Mouse (Mus musculus) left cerebral cortex, adult 9 months (tissue): Measurements from ENCODE around the gene Eci2.
"Not testable (repeated sequence)": the region's sequence is repeated elsewhere in the genome, so short reads cannot be mapped to it uniquely, and the experiment has no call there.

Experiments used
- DNase-seq, 2 experiments: peaks; one replicate each; pipeline ENCODE4 v3.0.0; 2022; ENCODE audit warnings: low spot score in 2 of 2

Eci2 gene

DNA sequence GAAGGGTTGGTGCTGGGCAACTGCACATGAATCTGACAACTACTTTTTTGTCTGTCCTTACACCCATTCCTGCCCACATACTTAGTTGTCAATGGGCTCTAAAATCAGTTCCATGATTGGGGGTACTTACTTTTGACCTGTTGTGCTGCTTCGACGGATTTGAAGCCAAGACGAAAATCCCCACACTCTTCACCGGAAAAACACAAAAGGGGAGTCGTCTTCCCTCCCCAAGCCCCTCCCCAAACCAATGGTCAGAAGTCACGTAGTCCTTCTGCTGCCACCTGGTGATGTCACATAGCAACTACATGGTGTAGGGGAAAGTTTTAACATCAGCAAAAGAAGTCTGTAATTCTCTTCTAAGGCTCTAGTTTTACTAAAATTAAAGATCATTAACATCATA is at the start of gene Eci2:
TSS of gene Eci2 (minus strand) at position 218 of the 400 bp plus-strand sequence.
- no peak for DNase-seq

DNA sequence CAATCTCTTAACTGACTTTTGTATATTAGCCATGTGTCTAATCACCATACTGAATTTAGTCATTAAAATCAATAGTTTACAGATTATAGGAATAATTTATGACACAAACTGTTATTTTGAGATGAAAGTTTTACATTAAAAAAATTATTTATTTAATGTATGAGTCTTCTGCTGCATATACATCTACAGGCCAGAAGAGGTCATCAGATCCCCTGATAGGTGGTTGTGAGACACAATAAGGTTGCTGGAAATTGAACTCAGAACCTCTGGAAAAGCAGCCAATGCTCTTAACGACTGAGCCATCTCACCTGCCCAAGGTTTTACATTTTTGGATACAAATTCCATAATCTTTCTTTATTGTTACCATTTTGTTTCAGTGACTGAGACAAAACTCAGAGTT is 48.0 kb upstream of the Eci2 start:
- DNase-seq: no peak

DNA sequence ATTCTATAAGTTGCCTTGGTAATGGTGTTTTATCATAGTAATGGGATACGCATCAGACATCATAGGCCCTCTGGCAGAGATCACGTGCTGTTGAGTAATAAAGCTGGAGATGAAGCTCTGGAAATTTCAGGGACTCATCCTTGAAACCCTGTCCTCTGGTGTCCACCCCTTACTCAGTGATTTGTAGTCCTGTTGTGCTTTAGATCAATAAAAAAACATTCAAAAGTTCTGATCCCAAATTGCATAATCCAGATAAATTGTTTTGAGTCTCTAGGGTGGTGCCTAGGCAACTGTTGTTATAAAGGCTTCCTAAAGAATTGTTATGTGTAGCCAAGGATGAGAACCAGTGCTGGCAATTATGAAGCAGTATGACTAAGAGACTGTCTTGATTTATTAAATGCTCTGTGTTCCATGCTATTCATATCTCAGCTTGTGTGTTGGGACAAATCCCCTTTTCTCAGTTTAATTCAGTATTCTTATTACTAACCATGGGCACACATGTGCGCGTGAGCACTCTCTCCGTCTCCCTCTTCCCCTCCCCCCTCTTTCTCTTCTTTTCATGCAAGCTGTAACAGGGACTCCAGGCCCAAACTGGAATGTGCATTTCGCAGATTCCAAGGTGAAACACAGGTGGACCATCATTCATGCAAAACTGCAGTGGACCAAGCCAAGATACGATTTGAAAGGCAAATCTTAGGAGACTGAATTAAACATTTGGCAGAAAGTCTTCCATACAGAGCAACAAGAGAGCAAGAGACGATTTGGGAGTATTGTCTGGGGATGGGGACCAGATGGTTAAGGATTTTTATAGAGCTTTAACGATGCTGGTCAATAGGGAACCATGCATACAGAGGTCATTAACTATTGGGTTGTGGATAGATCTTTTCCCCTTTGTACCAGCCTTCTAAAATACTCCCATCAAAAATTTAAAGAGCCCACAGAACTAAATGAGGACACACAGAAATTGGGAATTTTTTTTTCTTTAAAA is 43.9 kb upstream of the Eci2 start:
- DNase-seq: no peak

DNA sequence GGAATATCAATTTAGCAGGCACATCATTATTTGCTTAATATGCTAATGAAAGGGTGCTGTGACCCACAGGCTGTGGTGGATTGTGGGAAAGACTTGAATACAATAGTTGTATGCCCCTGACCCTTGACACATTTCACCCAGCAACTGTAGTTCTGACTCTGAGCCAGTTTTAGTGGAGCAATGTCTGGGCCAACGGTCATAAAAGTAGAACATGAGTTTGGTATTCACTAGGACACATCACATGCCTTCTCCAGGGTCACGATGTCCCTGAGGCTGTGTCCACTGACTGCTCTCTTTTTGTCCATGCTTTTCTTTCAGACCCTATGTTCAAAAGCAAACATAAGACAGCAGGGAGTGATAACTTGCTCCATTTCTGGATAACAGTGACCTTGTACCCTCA is 40.2 kb upstream of the Eci2 start:
- no peak for DNase-seq

DNA sequence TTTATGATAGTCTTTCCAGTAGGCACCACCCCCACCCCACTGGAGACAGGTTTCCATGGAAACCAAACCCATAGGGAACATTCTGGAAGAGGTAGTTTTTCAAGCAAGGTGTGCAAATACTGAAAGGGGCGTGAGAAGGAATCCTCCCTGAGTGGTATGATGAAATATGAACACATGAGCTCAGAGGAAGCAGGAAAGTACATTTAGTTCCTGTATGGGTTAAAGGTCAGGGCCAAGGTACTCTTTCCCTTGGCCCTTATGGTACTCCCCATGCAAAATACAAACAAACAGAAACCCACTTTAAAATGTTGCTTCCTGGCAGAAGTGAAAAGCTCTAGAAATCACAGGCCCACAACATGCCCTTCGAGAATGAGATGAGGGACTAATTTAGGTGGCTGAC is 39.1 kb upstream of the Eci2 start:
- no peak for DNase-seq

DNA sequence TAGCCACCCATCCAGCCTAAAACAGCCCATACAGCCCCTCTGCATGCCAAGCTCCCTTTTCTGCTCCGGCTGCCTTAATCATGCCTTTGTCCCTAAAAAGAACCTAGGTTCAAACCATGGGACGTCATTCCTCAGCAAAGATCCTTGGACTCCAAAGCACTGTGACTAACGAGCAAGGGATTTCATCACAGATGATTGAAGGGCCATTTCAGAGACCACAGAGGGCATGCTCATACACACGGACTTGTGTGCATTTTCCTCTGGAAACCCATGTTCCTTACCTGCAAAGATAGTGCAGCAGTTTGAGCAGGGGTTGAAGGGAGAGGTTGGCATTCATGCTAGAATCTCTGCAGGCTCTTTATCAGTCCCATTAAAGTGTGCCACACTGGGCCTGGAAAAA is 37.5 kb upstream of the Eci2 start:
- no peak for DNase-seq

DNA sequence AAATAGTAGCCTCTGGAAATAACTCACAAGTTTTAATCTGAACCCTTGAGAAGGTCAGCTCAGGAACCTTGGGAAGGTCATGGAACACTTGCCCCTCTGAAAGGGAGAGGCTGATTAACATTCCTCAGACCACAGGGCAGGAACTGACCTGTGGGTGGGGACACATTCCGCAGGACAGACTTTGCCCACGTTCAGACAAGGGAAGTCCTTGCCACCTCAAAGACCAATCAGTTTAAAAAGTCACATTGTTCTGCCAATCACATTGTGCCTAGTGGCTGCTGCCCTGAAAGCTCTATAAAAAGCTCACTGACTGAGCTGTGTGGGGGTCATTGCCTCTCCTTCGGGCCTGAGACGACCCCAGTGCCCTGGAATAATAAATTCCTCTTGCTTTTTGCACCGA is 31.2 kb upstream of the Eci2 start:
- no peak for DNase-seq

DNA sequence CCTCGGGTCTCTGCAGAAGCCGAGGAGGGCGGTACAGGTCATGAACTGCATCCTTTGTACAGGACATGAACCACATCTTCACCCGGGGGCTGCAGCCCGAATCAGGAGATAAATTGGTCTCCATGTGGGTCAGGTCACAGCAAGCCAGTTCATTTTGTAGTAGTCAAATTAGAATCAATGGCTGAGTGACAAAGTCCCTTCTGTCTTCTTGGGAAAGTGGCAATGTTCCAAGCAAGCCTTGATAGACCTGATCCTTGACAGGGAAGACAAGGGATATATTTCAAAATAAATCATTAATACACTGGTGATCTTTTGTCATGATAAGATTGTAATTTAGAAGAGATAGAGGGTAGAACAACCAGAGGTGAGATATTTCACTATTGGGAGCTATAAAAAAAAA is 9.6 kb upstream of the Eci2 start:
- no peak for DNase-seq

DNA sequence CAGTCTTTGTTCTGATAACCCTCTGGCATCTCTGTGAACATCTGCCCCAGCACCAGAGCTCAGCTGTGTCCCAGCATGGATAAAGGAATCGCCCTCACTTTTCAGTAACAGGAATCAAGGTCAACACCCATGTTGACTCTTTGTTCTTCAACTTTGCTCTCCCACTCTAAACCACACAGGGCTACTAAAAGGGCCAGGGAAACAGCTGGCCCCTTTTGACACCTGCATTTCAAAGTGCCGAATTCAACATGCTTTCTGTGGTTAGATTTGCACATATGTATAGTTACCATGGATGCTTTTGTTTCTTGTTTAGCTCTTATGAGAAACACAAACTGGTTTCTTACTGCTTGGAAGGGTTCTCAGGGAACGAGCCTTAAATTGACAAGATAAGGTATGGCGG is 8.8 kb upstream of the Eci2 start:
- no peak for DNase-seq

DNA sequence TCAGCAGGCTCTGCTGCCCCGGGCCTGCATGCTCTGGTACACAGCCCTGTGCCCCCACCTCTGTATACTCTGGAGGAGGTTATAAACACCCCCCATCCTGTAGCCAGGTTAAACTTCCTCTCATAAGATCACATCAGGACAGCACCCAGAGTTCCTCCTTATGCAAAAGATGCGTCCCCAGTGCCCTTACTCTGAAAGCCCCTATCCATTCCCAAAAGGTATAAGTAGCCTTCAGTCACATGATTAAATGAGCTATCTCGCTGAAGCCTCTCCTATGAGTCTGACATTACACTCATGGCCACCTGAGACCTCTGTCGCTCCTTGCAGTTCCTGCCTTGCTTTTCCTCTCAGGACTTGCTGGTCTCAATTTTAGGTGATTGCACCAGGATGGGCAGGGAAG is 6.7 kb upstream of the Eci2 start:
- no peak for DNase-seq

DNA sequence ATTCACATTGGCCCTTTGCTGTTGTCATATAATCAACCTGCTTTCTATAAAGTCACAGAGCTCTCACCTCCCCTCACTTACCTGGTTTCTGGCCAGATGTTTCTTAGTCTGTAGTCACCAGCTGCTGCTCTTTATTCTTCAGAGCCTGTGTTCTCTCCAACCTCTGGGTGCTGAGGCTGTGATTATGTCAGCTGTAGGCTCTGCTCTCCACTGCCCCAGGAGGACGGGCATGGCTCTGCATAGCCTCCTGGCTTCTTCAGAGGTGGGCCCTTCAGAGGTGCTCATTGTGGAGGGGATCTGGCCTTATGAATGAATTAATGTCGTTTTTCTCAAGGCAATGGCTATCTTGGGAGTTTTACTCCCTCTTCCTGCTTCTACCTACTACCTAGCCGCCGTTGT is 4.8 kb upstream of the Eci2 start:
- no peak for DNase-seq

DNA sequence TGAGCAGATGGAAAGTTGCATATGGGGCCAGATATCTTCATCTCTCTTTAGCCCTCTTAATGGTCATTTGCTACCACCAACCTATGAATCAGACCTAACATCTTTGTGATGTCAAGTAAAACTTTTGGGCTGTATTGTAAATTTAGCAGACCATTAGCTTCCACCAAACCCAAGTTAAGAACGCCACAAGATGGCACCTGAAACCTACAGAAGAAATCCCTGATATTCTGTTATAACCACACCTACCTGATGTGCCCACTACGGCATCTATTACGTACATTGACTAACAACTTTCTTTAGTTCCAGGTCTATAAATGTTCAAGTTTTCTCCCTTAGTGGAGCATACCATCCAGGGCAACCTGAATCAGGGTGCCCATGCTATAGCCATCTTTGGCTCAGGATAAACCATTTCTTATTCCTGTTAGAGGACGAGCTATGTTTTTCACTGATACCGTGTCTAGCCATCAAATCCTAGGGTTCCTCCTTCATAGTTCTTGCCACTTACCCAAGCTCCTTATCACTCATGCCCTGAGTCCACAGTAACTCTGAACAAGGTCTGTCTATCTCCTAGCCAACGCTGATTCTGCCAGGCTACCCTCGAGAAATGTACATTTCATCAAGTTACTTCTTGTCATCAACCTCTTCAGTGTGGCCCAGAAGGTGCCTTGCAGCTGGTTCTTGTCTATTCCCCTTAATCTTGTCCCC is 4.2 kb upstream of the Eci2 start:
- peak in 1 of 2 experiments; percentile 37 for DNase-seq

DNA sequence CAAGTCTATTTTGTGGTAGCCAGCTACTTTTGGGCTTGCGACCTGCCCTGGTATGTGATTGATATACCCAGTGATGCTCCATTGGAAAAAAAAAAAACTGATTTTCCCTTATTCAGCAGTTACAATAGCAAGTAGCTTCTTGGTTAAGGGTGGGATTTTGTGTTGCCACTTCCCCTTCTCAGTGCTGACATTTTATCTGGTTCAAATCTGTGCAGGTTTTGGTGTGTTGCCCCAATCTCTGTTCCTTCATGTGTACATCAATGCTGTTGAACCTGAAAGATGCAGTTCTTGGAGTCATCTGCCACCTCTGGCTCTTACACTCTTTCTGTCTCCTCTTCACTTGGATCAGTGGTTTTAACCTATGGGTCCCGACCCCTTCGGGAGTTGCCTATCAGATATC is 1.5 kb upstream of the Eci2 start:
- DNase-seq: no peak

DNA sequence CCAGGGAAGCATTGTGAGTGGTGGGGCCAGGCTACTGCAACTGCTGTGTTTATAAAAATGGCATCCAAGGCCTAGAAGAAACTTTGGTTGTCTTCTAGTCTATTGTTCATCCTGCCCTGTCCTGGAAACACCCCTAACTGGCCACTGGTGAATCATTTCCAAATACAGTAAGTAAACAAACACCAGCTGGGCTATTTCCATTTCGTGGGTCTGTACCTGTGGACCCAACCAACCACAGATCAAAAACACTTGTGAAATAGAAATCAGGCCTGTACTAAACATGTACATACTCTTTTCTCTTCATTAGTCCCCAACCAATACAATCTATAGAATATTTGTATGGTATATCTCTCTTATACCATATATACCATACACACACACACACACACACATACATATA is 3.5 kb downstream of the Eci2 start:
- not testable (repeated sequence) for DNase-seq

DNA sequence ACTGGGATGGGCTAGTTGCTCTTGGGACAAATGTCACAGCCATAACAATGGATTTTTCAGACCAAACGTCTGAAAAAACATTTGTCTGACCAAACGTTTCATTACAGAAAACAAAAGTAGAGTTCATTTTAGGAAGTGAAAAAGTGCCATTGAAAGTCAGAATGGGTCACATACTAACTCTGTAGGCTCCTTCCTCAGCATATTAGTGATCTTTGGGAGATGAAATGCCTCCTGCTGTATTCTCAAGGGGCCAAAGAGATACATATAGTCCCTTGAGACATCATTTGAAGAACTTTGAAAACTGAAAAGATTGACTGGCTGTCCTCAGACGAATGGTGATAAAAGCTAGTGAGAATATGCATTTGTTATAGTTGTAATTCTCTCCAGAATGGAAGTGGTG is 6.5 kb downstream of the Eci2 start:
- DNase-seq: no peak

DNA sequence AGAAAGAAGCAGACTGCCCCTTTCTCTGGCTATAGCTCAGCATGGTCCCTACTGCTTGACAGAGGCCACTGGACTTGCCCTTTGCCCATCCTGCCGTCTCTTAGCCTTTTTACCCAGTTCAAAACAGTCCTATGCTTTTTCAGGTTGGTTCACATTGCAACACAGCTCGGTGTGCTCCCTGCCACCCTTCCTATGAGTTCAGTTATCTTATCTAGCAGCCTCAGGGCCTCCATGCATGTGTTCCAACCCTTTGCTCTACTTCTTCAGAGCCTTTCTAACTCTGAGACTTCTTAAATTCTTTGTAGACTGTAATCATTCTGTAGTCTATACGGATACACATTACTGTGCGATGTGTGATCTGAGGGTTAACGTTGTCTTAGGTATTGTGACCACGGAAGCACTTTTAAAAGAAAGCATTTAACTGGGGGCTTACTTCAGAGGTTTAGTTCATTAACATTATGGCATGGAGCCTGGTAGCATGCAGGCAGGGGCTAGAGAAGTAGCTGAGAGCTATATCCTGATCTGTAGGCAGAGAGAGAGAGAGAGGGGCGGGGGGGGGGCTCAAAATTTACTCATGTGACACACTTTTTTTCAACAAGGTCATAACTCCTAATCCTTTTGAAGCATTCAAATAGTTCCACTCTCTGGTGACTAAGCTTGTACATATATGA is 7.9 kb downstream of the Eci2 start:
- DNase-seq: no peak

DNA sequence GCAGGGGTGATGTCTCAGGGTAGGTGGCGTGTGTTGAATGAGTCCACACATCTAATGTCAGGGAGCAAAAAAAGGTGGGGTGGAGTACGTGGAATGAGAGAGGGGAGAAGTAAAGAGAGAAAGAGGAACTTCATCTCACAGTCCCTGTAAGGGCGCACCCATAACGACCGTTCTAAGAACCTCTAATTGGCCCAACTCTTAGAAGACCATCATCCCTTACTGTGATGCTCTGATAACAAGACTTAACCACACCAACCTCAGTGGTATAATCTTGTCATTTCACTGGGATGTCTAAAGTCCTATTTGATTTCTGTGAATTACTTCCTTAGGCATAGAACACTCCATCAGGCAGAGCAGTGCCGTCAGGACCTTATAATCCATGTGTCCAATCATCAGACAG is 9.5 kb downstream of the Eci2 start:
- DNase-seq: no peak

DNA sequence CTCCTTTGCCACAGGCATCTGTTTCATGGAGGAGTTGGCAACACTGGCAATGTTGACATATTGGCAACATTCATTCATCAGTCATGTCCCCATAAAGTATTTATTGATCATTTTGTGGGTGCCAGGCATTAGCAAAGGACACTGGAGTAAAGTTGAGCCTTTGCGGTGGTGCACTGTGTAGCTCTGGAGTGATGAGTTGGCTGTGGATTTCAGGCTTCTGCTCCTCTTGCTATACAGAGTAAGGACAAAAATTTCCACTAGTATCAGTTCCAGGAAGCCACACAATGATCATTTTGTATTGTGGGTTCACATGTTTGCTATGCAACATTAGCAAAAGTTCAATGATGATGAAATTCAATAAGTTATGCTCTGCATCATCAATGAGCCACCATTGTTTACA is 10.8 kb downstream of the Eci2 start:
- DNase-seq: no peak

DNA sequence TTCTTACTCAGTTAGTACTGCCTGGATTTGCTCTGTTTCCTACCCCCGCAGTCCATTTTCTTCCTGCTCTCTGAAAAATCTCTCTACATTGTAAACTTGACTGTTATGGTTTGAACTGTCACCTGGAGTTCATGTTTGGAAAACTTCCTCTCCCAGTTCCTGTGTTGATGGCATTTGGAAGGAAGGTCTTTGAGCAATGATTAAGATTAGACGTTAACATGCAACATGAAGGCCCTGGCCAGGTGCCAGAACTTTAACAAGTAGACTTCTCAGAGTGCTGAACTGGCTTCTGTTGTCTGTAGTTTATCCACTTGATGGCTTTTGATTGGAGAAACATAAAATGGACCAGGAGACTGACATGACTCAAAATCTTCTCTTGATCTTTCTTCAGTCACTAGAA is 31.0 kb downstream of the Eci2 start:
- no peak for DNase-seq

DNA sequence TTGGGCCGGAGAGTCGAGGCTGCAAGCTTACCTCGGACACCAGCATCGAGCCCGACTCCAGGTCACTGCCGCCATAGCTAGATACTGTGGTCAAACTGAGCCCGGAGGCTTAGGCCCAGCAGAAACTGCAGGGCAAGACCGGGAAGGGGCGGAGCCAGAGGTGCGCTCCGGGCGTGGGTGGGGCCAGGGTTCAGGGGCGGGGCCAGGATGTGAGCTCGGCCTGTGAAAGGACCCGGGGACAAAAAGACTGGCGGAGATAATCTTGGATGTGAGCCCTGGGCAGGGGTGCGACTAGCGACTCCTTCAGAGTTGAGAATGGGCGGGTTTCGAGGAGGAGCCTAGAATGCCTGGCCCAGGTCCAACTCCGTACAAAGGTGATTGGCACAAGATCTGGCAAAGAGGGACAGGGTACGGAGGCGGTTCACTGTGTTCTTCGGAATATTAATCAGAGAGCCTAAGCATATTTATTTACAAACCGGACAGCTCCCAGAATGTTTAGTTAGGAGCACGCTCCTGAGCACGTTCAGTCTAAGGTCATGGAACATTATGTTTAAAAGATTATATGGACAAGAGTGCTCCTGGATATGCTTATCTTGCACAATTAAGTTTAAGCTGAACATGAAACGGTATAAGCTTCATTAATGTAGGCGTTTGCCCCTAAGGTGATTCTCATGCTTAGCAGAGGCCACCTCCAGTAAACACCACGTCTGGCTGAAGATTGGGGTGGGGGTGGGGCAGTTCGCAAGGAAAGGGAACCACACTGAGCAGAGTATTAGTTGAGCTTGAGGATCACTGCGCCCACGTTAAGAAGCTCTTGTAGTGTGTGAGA is 32.7 kb downstream of the Eci2 start:
- peak; percentile 79 to 89 for DNase-seq

DNA sequence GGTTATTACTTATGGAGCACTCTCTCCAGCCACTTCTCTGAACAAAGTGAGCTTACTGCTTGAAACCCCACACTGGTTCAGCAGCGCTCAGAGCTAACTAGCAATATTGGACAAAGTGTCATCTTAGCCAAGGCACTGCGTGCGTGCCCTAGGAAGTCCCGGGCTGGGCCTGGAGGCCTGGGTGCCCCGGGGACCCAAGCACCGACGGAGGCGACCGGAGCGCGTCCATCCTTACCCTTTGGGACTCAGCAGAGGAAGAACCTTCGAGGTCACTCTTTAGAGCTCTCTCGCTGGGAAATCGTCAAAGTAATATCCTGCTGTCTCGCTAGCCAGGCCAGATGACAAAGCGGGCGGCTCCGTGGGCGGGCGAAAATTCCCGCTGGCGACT is 33.3 kb downstream of the Eci2 start:
- DNase-seq: no peak

DNA sequence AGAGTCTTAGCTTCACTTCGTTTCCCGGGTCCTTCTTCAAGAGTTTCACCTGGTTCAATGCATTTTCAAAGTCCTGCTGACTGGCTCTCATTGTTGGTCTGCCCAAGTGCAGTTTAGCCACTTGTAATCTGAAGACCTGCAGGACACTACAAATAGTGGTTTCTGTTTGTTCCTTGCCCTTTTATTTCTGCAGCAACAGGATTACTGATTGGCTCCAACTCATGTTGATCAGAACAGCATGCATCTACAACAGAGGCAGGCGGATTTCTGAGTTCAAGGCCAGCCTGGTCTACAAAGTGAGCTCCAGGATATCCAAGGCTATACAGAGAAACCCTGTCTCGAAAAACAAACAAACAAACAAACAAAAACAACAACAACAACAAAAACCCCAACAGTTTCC is 33.8 kb downstream of the Eci2 start:
- DNase-seq: no peak
